Mouse (Mus musculus) heart, embryonic 16.5 days (tissue): ENCODE results near the gene Ddo. TPM values are rescaled to one million over a fixed set of nuclear protein-coding genes. Genes with fewer than 3 reads are reported as not detected.
A peak's percentile ranks its signal among the peaks of the same experiment; 100 is the strongest.

Source experiments
- ATAC-seq: fragments of 200-750 bp; cut with Nextera tagmentation; replicated peaks from 2 replicates; pipeline ENCODE4 v1.8.0; 2017; ENCODE audit warnings: moderate number of reproducible peaks; ENCODE audit not compliant: insufficient read depth, low FRiP score; ENCODE audit errors: extremely low read depth
- H3K27ac ChIP-seq: fragments of 300-500 bp; sonication (generic); 2 replicates; pipeline ENCODE4 v1.5.1; 2014; ENCODE audit warnings: mild to moderate bottlenecking, low read length, control low read depth, moderate library complexity
- H3K27me3 ChIP-seq: fragments of 300-500 bp; sonication (generic); 2 replicates; pipeline ENCODE4 v1.6.1; 2014; ENCODE audit warnings: low read length, mixed read lengths; ENCODE audit not compliant: control insufficient read depth, insufficient read depth
- H3K36me3 ChIP-seq: fragments of 300-500 bp; sonication (generic); 2 replicates; pipeline ENCODE4 v1.6.1; 2014; ENCODE audit not compliant: control insufficient read depth, insufficient read depth
- H3K4me1 ChIP-seq: fragments of 300-500 bp; sonication (generic); 2 replicates; pipeline ENCODE4 v1.6.1; 2014; ENCODE audit warnings: low read length, mixed read lengths; ENCODE audit not compliant: control insufficient read depth, insufficient read depth
- H3K4me2 ChIP-seq: fragments of 300-500 bp; sonication (generic); 2 replicates; pipeline ENCODE4 v1.6.1; 2014; ENCODE audit warnings: low read depth, mild to moderate bottlenecking, control low read depth, low read length
- H3K4me3 ChIP-seq: fragments of 300-500 bp; sonication (generic); 2 replicates; pipeline ENCODE4 v1.5.1; 2014; ENCODE audit warnings: mild to moderate bottlenecking, control low read depth, low read length
- H3K9ac ChIP-seq: fragments of 300-500 bp; sonication (generic); 2 replicates; pipeline ENCODE4 v1.6.1; 2014; ENCODE audit warnings: low read length, control low read depth
- H3K9me3 ChIP-seq: fragments of 300-500 bp; sonication (generic); replicated peaks from 2 replicates; pipeline ENCODE4 v1.6.1; 2016; ENCODE audit warnings: low read length; ENCODE audit not compliant: control insufficient read depth
- WGBS: fragments of 180-500 bp; shearing (Covaris S2); extraction: QIAGEN DNeasy Blood & Tissue Kit; methylation state at CpG from one replicate; pipeline ENCODE4 v1.1.7; 2014; 5-methylcytosine and 5-hydroxymethylcytosine counted together
- polyA plus RNA-seq: library from polyadenylated mRNA; unstranded; fragments of >200 nt; fragmentation: Nextera tagmentation; extraction: Ambion mirVana; gene quantifications from 2 replicates; pipeline ENCODE4 v1.2.1, GENCODE M21; 2015

The Ddo gene
- polyA plus RNA-seq, 1 experiment from 2014 or later = 27.3 TPM

DNA sequence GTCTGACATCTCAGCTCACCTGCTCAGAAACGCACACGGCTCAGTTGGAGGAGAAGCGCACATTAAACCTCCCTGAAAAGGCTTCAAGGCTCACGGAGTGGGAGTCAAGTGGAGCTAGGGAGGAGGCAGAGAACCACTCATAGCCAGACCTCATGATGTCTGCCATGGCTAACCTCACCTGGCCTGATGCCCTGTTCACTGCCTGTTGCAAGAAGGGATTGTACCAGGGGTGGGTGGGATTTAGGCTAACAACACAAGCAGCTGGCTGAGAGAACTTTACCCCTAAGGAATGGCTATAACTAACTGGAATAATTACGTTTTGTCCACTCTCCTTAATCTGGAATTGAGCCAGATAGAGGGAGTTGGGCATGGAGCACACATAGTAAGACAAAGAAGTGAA lies 646 bp downstream of the Ddo start:
- peak; percentile 25; the same call in 1 of the 2 replicates for ATAC-seq
- peak overlapping the region; percentile 46 for H3K4me3 ChIP-seq

DNA sequence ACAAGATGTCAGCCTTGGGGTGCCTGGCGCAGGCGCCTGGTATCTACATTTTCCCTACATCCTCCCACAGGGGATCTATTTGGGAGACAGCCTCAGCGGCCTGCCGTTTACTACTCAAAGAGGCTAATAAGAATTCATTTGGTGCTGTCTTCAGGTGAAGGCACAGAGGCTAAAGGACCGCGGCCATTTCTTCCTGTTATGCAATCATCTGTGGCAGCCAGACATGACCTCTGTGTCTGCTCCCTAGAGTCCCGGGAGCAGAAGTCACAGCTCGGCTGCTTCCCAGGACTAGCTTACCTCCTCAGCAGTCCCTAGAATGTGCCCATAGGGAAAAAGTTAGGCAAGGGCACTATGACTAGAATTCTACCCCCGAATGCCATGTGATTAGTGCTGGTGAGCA lies 1.1 kb downstream of the Ddo start:
- Histone ChIP-seq H3K9ac (peak overlapping the region; percentile 60), H3K4me3 (peak overlapping the region; percentile 46), H3K9me3 (no peaks in the 10 kb centered on the region; the same call in none of the 2 replicates), H3K27me3 (no peaks in the 10 kb centered on the region), H3K36me3 (no peaks in the 10 kb centered on the region), H3K4me1 (0 out of 2 replicates have a peak, but pooled peaks cover 2% of the 10 kb centered on the region), H3K27ac (peak overlapping the region; percentile 95), H3K4me2 (peak overlapping the region; percentile 55)
- ATAC-seq = no peak
- 65% methylated on average over 9 of the region's 9 CpGs for WGBS

More for the DNA sequence above, 646 bp downstream of the Ddo start:
- peak overlapping the region; percentile 95 for H3K27ac ChIP-seq
- H3K27me3 ChIP-seq = no peaks in the 10 kb centered on the region
- H3K4me1 ChIP-seq = 0 out of 2 replicates have a peak, but pooled peaks cover 2% of the 10 kb centered on the region
- 52% methylated on average over 5 of the region's 5 CpGs for WGBS
- H3K36me3 ChIP-seq = no peaks in the 10 kb centered on the region
- peak overlapping the region; percentile 60 for H3K9ac ChIP-seq
- H3K9me3 ChIP-seq = no peaks in the 10 kb centered on the region; the same call in none of the 2 replicates
- peak overlapping the region; percentile 55 for H3K4me2 ChIP-seq

DNA sequence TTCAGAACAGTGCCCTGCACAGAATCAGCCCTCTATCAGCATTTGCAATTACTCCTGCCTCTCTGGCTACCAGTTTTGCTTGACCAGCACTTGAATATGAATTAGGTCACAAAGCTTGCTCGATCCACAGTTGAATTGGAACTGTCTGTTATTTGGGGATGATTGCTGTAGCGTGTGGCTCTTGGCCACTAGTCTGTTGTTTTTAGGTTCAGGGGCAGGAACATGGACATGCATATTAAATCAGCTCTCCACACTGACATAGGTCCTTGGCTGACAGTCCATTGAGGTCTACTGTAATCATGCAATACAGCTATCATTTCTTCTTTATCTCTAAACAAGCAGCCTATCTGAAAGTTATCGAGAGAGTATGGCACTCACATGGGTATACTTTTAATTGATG lies 2.3 kb downstream of the Ddo start:
- ATAC-seq = no peak
- H3K9me3 ChIP-seq = no peaks in the 10 kb centered on the region; the same call in none of the 2 replicates
- H3K27me3 ChIP-seq = no peaks in the 10 kb centered on the region
- no peak overlapping the region for H3K9ac ChIP-seq
- H3K4me2 ChIP-seq = no peak overlapping the region
- H3K27ac ChIP-seq = no peak overlapping the region
- 86% methylated on average over 3 of the region's 3 CpGs for WGBS
- H3K36me3 ChIP-seq = no peaks in the 10 kb centered on the region
- 0 out of 2 replicates have a peak, but pooled peaks cover 6% of the 10 kb centered on the region for H3K4me1 ChIP-seq
- no peak overlapping the region for H3K4me3 ChIP-seq

DNA sequence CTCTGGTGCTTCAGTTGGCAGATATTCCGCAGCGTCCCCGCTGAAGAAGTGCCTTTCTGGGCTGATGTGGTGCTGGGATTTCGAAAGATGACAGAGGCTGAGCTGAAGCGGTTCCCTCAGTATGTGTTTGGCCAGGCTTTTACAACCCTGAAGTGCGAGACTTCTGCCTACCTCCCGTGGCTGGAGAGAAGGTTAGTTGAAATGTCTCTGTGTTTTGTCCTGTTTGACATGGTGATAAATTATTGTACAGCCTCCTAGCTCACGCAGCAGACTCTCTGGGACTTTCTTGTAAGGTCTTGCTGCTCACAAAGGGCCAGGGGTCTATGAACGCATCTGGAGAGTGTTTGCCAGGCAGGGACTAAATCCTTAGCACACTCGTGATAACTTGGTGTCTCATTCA lies 7.5 kb downstream of the Ddo start:
- H3K9ac ChIP-seq = no peak overlapping the region
- 0 out of 2 replicates have a peak, but pooled peaks cover 5% of the 10 kb centered on the region for H3K4me1 ChIP-seq
- no peak overlapping the region for H3K4me3 ChIP-seq
- 28% methylated on average over 10 of the region's 10 CpGs for WGBS
- no peaks in the 10 kb centered on the region for H3K9me3 ChIP-seq
- no peak overlapping the region for H3K4me2 ChIP-seq
- no peak for ATAC-seq
- H3K27ac ChIP-seq = peak overlapping the region; percentile 46
- H3K27me3 ChIP-seq = no peaks in the 10 kb centered on the region
- peaks cover under 1% of the 10 kb centered on the region; the same call in 1 of the 2 replicates for H3K36me3 ChIP-seq

DNA sequence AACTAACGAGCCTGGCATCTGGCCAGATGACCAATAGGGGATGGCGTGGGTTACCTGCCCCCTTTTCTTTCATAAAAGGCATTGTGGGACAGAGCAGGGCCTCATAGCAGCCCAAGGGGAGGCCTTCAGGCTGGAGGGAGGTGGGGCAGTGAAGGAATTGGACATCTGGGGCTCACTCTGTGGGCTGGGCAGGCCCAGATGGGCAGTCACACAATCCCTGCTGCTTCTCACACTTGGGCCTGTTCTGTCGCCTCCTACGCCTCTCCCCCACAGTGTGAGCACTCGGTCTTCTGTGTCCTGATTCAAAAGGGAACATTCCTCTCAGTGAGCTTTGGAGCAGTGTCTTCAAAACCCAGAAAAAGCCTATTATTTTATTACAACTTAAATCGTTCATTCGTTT lies 8.5 kb downstream of the Ddo start:
- Histone ChIP-seq H3K27me3 (no peaks in the 10 kb centered on the region), H3K27ac (no peak overlapping the region), H3K4me2 (no peak overlapping the region), H3K4me1 (0 out of 2 replicates have a peak, but pooled peaks cover 5% of the 10 kb centered on the region), H3K9me3 (no peaks in the 10 kb centered on the region), H3K4me3 (no peak overlapping the region), H3K36me3 (peaks cover 3% of the 10 kb centered on the region), H3K9ac (no peak overlapping the region)
- 63% methylated on average over 7 of the region's 7 CpGs for WGBS
- ATAC-seq = no peak

DNA sequence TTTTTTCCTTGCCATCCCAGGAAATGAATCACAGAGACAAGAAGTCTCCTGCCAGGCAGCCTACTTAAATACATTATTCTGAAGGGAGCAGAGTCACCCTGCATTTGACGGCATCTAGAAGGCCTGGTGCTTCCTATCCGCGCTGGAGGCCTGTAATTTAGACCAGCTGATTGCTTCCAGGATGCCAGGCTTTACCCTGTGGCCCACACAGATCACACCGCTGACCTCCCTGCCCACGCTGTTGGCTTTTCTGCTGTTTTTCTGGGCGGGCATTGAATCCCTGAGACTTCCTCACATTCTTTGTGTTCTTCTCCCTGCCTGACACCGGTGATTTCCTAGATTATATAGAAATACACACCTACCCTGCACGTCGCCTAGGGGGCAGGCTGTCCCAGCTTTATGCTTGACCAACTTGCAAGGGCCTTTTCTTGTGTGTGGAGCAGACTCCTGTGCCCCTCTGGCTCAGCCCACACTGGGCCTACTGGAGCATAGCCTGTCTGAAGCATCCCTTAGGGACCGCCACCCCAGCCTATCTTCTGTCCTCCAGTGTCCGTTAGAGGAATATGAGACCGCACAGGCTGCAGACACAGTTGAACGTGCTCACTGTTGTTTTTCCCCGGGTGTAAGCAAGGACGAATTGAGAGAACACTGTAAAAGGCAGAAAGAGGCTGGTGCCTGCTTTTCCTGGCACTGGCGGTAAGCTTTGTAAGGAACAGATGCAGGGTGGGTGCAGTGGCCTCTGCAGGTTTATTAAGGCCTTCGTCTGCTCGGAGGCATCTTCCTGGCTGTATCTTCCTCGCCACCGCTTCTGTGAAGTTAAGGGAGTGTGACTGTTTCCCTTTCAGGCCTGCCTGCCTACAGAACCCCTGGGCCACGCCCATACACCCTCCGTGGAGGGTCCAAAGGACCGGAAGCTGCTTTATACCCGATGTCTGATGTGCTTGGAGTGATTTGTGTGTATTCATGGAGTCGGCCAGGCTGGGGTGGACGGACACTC lies 9.3 kb downstream of the Ddo start:
- H3K9me3 ChIP-seq = no peaks in the 10 kb centered on the region
- H3K4me3 ChIP-seq = no peak overlapping the region
- H3K4me2 ChIP-seq = no peak overlapping the region
- H3K4me1 ChIP-seq = 0 out of 2 replicates have a peak, but pooled peaks cover 5% of the 10 kb centered on the region
- H3K36me3 ChIP-seq = peaks cover 3% of the 10 kb centered on the region
- WGBS = 74% methylated on average over 26 of the region's 26 CpGs
- no peak overlapping the region for H3K9ac ChIP-seq
- H3K27ac ChIP-seq = no peak overlapping the region
- no peak for ATAC-seq
- H3K27me3 ChIP-seq = no peaks in the 10 kb centered on the region

DNA sequence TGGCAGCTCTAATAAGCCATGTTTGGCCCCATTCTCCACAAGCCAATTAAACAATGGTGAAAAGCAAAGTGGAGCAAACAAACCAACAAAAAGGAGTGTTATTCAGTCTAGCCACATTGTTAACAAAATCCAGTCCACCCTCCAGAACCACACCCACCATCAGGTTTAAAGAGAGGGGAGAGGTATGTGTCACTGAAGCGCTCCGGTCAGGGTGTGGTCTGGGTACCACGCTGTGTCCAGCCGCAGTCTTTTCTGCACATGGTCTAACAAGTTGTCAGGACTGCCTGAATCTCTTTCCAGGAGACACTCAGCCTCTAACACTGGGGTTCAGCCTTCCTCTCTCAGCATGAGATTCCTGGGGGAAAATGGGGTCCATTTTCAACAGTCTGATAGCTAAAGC lies 10.6 kb downstream of the Ddo start:
- WGBS = 89% methylated on average over 4 of the region's 4 CpGs
- Histone ChIP-seq H3K4me3 (no peak overlapping the region), H3K36me3 (peaks cover 3% of the 10 kb centered on the region), H3K27ac (no peak overlapping the region), H3K9ac (no peak overlapping the region), H3K4me1 (0 out of 2 replicates have a peak, but pooled peaks cover 5% of the 10 kb centered on the region), H3K27me3 (no peaks in the 10 kb centered on the region), H3K4me2 (no peak overlapping the region), H3K9me3 (no peaks in the 10 kb centered on the region)
- no peak for ATAC-seq

DNA sequence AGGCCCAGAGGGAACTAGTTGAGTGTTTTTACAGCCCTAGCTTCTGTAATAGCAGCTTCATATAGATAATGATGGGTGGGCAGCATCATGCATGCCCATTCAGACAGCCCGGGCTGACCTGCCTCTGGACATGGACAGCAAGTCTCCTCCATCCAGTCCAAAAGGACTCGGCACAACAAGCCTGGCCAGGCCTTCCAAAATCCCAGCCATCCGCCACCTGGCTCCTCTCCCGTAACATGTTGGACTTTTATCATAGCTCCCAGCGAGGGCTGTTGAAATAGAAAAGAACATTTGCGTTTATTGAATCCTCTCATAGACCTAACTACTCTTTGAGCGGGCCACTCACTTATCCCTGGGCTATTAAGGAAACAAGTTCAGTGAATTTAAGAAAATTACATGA lies 12.1 kb downstream of the Ddo start:
- no peak for ATAC-seq
- WGBS = 87% methylated on average over 7 of the region's 7 CpGs
- Histone ChIP-seq H3K4me3 (no peak overlapping the region), H3K9ac (no peak overlapping the region), H3K4me1 (0 out of 2 replicates have a peak, but pooled peaks cover 3% of the 10 kb centered on the region), H3K4me2 (no peak overlapping the region), H3K27me3 (no peaks in the 10 kb centered on the region), H3K36me3 (peaks cover 3% of the 10 kb centered on the region), H3K9me3 (no peaks in the 10 kb centered on the region), H3K27ac (no peak overlapping the region)

DNA sequence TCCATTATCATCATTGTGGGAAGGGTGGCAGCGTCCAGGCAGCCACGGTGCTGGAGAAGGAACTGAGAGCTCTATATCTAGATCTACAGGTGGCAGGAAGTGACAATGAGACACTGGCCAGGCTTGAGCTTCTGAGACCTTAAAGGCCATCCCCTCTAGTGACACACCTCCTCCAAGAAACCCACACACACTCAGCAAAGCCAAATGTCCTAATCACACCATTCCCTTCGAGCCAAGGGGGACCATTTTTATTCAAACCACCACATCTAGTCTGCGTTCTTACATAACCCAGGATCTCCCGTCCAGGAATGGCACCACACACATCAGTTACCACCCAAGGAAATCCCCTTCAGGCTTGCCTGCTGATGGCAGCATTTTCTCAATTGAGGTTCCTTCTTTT lies 13.3 kb downstream of the Ddo start:
- H3K27me3 ChIP-seq = no peaks in the 10 kb centered on the region
- no peak for ATAC-seq
- H3K27ac ChIP-seq = no peak overlapping the region
- peaks cover 3% of the 10 kb centered on the region for H3K36me3 ChIP-seq
- no peak overlapping the region for H3K4me2 ChIP-seq
- H3K9ac ChIP-seq = no peak overlapping the region
- no peaks in the 10 kb centered on the region for H3K9me3 ChIP-seq
- no peaks in the 10 kb centered on the region for H3K4me1 ChIP-seq
- 79% methylated on average over 5 of the region's 5 CpGs for WGBS
- H3K4me3 ChIP-seq = no peak overlapping the region
